Mouse (Mus musculus) neural tube, embryonic 11.5 days (tissue): ENCODE results near the gene Hs2st1. TPM values are rescaled to one million over a fixed set of nuclear protein-coding genes. Genes with fewer than 3 reads are reported as not detected.

Experiments
- ATAC-seq: fragments of 200-750 bp; cut with Nextera tagmentation; 2 replicates; pipeline ENCODE4 v1.8.0; 2017; ENCODE audit warnings: moderate number of reproducible peaks, mild to moderate bottlenecking, moderate TSS enrichment, moderate library complexity; ENCODE audit not compliant: insufficient read depth, low FRiP score, low TSS enrichment
- DNase-seq: peaks from one replicate; pipeline ENCODE4 v3.0.0-alpha.2; 2015; ENCODE audit warnings: low spot score
- H3K27ac ChIP-seq: fragments of 300-500 bp; sonication (generic); 2 replicates; pipeline ENCODE4 v1.5.1; 2014; ENCODE audit warnings: low read depth, mild to moderate bottlenecking, low read length
- H3K27me3 ChIP-seq: fragments of 300-500 bp; sonication (generic); 2 replicates; pipeline ENCODE4 v1.6.1; 2014; ENCODE audit warnings: mild to moderate bottlenecking, low read length, mixed read lengths; ENCODE audit not compliant: control insufficient read depth, insufficient read depth
- H3K36me3 ChIP-seq: fragments of 300-500 bp; sonication (generic); 2 replicates; pipeline ENCODE4 v1.6.1; 2014; ENCODE audit warnings: mild to moderate bottlenecking, low read length, moderate library complexity, mixed read lengths; ENCODE audit not compliant: control insufficient read depth, insufficient read depth
- H3K4me1 ChIP-seq: fragments of 300-500 bp; sonication (generic); 2 replicates; pipeline ENCODE4 v1.6.1; 2014; ENCODE audit warnings: low read length, mixed read lengths; ENCODE audit not compliant: control insufficient read depth, insufficient read depth
- H3K4me2 ChIP-seq: fragments of 300-500 bp; sonication (generic); 2 replicates; pipeline ENCODE4 v1.6.1; 2014; ENCODE audit warnings: low read depth, mild to moderate bottlenecking, moderate library complexity
- H3K4me3 ChIP-seq: fragments of 300-500 bp; sonication (generic); 2 replicates; pipeline ENCODE4 v1.5.1; 2014; ENCODE audit warnings: low read depth, low read length
- H3K9ac ChIP-seq: fragments of 300-500 bp; sonication (generic); 2 replicates; pipeline ENCODE4 v1.6.1; 2014; ENCODE audit warnings: mild to moderate bottlenecking, low read length
- H3K9me3 ChIP-seq: fragments of 300-500 bp; sonication (generic); 2 replicates; pipeline ENCODE4 v1.6.1; 2016; ENCODE audit warnings: low read length; ENCODE audit not compliant: control insufficient read depth
- WGBS: fragments of 180-500 bp; shearing (Covaris S2); extraction: QIAGEN DNeasy Blood & Tissue Kit; methylation state at CpG from one replicate; pipeline ENCODE4 v1.1.7; 2014; 5-methylcytosine and 5-hydroxymethylcytosine counted together
- polyA plus RNA-seq: library from polyadenylated mRNA; unstranded; fragments of >200 nt; fragmentation: Nextera tagmentation; extraction: Ambion mirVana; gene quantifications from 2 replicates; pipeline ENCODE4 v1.2.1, GENCODE M21; 2014

The Hs2st1 gene
- polyA plus RNA-seq, 1 experiment from 2014 or later, result 18.1 TPM

DNA sequence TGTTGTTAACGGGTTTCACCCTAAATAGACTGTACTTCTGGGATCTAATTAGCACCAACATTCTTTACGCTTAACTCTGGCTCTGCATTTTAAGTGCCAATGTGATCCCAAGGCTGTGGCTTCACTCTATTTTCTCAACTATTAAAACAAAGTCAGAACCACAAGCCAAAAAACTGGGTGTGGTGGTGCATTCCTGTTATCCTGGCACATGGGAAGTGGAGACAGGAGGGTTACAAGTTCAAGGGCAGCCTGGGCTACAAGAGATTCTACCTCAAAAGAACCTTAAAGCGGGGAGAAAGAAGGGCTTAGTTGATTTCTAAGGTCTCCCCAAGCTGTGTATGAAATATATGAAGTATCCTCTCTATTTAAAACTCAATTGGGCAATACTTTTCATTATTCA, 133.9 kb downstream of the Hs2st1 start:
- Histone ChIP-seq H3K36me3 (no peaks in the 10 kb centered on the region), H3K4me3 (no peak overlapping the region), H3K4me1 (no peaks in the 10 kb centered on the region), H3K9me3 (no peaks in the 10 kb centered on the region), H3K27ac (no peak overlapping the region), H3K4me2 (no peak overlapping the region), H3K9ac (no peak overlapping the region), H3K27me3 (no peaks in the 10 kb centered on the region)
- DNase-seq, result no peak
- no peak for ATAC-seq
- WGBS, result 96% methylated on average over 3 of the region's 3 CpGs

DNA sequence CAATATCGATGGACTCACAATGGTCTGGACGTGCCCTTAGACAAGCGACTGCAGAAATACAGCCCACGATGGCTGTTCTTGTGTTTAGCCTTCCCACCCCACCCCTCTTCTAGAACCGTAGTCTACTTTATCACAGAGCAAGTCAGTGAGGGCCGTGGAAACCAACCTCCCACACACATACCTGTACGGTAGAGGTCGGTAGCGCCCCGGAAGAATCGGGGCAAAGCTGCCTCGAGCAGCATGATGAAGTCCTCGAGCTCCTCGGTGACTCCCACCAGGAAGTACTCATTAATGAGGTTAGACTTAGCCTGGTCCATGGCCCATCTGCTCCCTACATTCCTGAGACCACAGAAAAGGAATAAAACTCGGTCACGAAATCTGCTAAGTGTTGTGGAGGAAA, 134.7 kb downstream of the Hs2st1 start:
- no peaks in the 10 kb centered on the region for H3K36me3 ChIP-seq
- no peak overlapping the region for H3K4me3 ChIP-seq
- H3K9me3 ChIP-seq, result no peaks in the 10 kb centered on the region
- H3K4me2 ChIP-seq, result no peak overlapping the region
- ATAC-seq (no peak), DNase-seq (no peak)
- H3K27ac ChIP-seq, result no peak overlapping the region
- H3K27me3 ChIP-seq, result no peaks in the 10 kb centered on the region
- WGBS, result 93% methylated on average over 16 of the region's 16 CpGs
- H3K9ac ChIP-seq, result no peak overlapping the region
- no peaks in the 10 kb centered on the region for H3K4me1 ChIP-seq

DNA sequence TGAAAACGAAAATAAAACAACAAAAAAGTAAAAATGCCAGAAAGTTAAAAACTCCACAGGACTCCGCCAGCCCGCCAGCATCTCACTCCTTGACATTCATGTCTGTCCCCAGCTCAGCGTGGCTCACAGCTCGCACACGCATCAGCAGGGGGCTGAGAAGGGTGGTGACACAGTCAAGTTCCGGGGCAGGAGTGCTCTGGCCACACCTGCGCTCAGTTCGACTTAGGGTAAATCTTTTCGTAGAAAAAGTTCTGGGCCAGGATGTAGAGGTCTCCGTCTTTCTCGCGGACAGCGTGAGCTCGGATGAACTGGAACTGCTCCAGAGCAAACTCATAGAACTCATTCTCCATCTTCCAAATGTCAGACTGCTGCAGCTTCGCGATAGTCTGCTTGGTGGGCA, 135.7 kb downstream of the Hs2st1 start:
- Histone ChIP-seq H3K9me3 (no peaks in the 10 kb centered on the region), H3K36me3 (no peaks in the 10 kb centered on the region), H3K4me2 (no peak overlapping the region), H3K27ac (no peak overlapping the region), H3K27me3 (no peaks in the 10 kb centered on the region), H3K4me3 (no peak overlapping the region), H3K9ac (no peak overlapping the region), H3K4me1 (no peaks in the 10 kb centered on the region)
- ATAC-seq, result no peak
- no peak for DNase-seq
- 94% methylated on average over 17 of the region's 17 CpGs for WGBS

DNA sequence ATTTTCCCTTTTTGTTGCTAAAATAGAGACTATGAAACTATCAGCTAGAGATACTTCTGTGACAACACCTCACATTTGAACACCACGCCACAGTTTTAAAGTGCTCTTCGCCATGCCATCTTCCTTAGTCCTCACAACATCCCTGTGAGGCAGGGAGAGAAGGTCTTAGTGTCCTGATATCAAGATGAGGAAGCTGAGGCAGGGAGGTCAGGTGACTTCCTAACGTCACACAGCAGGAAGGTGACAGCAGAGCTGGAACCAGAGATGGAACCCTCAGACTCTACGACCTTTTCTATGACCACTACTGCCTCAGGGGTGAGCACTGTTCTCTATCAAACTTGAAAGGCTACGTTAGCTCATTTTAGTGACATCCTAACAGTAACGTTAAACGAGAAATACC, 136.9 kb downstream of the Hs2st1 start:
- no peaks in the 10 kb centered on the region for H3K27me3 ChIP-seq

DNA sequence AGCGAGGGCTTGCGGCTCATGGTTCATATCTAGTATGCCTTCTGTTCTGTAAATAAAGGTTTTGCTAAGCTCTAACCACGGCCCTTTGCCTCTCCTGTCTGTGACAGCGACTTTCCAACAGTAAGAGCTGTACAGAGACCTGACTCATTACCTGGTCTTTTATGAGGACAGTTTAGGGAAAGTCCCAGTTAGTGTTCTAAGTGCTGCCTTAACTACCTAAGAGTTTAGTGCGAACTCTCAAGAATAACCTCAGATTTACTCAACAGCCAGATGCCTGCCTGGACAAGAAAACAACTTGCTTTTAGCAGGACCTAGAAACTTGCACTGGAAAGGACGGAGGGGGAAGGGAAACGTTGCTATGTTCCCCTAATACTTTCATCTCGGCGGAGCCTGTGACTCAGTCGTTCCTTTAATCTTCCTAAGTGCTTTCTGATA, 137.8 kb downstream of the Hs2st1 start:
- H3K27me3 ChIP-seq, result no peaks in the 10 kb centered on the region
- H3K9ac ChIP-seq, result no peak overlapping the region
- no peak for DNase-seq
- no peak overlapping the region for H3K4me2 ChIP-seq
- no peaks in the 10 kb centered on the region for H3K36me3 ChIP-seq
- no peaks in the 10 kb centered on the region for H3K9me3 ChIP-seq
- H3K4me1 ChIP-seq, result no peaks in the 10 kb centered on the region
- no peak overlapping the region for H3K4me3 ChIP-seq
- WGBS, result 84% methylated on average over 10 of the region's 10 CpGs
- no peak overlapping the region for H3K27ac ChIP-seq
- ATAC-seq, result no peak

More for the DNA sequence above, 136.9 kb downstream of the Hs2st1 start:
- Histone ChIP-seq H3K36me3 (no peaks in the 10 kb centered on the region), H3K9ac (no peak overlapping the region), H3K4me3 (no peak overlapping the region), H3K4me2 (no peak overlapping the region), H3K9me3 (no peaks in the 10 kb centered on the region), H3K27ac (no peak overlapping the region), H3K4me1 (no peaks in the 10 kb centered on the region)
- no peak for DNase-seq
- no peak for ATAC-seq
- 94% methylated on average over 7 of the region's 7 CpGs for WGBS

DNA sequence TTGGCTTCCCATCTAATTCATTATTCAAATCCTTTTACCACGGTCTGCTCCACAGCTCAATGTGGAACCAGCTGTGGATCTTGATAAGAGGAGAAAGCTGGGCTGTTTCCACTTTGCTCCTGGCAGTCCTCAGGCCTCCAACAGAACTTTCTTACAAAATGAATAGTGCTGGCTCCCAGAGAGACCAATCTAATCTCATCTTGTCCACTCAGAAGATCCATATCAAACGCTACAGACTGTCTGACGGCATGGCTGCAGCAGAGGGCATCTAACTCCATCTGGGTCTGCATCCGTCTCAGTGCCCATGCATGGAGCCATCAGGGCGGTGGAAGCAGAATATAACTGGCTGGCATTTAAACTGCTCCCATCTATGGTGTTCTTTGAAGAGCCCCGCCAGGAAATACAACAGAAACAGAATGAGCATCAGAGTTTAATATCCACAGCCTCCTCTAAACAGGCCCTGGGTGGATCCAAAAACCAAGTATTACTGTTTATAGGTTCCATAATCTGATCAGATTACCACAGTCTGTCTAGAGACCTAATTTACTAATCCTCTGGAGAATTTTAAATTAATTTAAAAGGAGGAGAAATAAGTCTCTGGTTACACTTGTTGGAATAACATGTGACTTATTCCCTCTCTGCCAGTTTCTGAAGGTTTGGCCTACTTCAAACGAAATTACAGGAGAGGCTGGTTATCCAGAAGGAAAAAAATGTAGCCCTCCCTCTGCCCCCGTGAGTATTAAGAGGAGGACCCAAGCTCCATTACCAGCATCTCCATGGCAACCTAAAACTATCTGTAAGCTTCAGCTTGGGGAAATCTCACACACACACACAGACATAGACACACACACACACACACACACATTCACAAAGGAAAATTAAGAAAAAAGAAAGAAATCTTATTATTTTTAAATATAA, 141.2 kb downstream of the Hs2st1 start:
- Histone ChIP-seq H3K27ac (no peak overlapping the region), H3K27me3 (no peaks in the 10 kb centered on the region), H3K9me3 (no peaks in the 10 kb centered on the region), H3K4me3 (no peak overlapping the region), H3K4me1 (no peaks in the 10 kb centered on the region), H3K4me2 (no peak overlapping the region), H3K36me3 (no peaks in the 10 kb centered on the region), H3K9ac (no peak overlapping the region)
- DNase-seq (no peak), ATAC-seq (no peak)
- 85% methylated on average over 8 of the region's 8 CpGs for WGBS

DNA sequence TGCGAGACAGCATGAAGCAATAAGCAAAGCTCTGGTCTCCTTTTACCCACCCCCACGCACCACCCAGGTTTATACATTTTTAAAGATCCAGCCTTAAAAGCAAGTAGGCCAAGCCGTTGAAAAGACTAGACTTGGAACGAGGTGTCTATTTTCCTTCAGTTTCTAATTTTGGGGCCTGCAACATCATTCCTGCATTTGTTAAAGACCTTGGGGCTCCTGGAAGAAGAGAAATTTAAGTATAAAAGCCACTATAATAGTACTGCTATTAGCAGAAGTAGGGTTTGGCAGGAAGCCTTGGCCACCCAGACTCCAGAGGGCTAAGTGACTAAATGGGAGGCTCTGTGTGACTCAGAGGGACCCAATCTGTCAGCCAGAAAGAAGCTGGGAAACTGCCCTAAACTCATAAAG, 144.9 kb downstream of the Hs2st1 start:
- no peak for ATAC-seq
- Histone ChIP-seq H3K9me3 (no peaks in the 10 kb centered on the region), H3K27me3 (no peaks in the 10 kb centered on the region), H3K36me3 (no peaks in the 10 kb centered on the region), H3K4me1 (no peaks in the 10 kb centered on the region), H3K9ac (no peak overlapping the region), H3K4me2 (no peak overlapping the region), H3K4me3 (no peak overlapping the region), H3K27ac (no peak overlapping the region)
- 91% methylated on average over 4 of the region's 4 CpGs for WGBS
- no peak for DNase-seq

DNA sequence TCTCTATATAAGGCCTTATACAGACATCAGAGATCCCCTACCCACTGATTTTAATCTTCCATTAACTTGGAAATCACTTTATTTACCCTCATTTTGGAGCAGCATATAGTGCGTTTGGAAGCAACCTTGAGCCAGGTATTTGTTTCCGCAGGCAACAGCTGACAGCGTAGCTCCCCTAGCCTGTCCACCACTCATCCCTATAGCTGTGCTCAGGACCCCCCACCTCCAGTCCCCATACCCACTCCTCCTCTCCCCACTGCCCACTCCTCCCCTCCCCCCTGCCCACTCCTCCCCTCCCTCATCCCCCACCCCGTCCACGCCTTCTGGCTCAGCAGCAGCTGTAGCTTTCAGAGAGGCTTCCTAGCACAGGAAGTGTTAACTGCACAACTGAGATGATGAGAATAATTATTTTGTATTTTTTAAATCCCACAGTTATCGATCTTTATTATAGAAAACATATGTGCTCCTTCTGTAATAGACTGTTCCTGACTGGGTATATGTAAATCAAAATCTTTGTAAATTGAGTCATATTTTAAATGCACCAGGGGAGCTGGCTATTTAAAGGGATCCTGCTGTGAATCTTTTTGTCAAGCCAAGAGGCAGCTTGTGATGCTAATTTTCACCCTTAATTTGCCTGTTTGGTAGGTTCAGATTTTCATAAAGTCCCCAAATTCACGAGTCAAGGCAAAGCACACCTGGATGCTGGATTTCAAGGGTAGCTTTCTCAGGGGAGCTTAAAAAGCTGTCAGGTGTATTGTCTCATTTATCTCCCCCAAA, 148.4 kb downstream of the Hs2st1 start:
- ATAC-seq (no peak), DNase-seq (no peak)
- H3K27me3 ChIP-seq, result no peaks in the 10 kb centered on the region
- H3K4me2 ChIP-seq, result no peak overlapping the region
- no peak overlapping the region for H3K27ac ChIP-seq
- no peak overlapping the region for H3K4me3 ChIP-seq
- H3K9ac ChIP-seq, result no peak overlapping the region
- no peaks in the 10 kb centered on the region for H3K36me3 ChIP-seq
- no peaks in the 10 kb centered on the region for H3K4me1 ChIP-seq
- WGBS, result 46% methylated on average over 7 of the region's 7 CpGs
- H3K9me3 ChIP-seq, result no peaks in the 10 kb centered on the region
